Mouse (Mus musculus): ENCODE results near the gene Atg4d. TPM values are rescaled to one million over a fixed set of nuclear protein-coding genes. Genes with fewer than 3 reads are reported as not detected.
"Not testable (repeated sequence)": the region's sequence is repeated elsewhere in the genome, so short reads cannot be mapped to it uniquely, and the experiment has no call there.

The Atg4d gene
- total RNA-seq, 2 experiments from 2014 or later, result 26.3 to 31.0 TPM

GRCm38 (mm10) chr9:21305065-21305464 lies 40.0 kb downstream of the Atg4d start:
- DNase-seq, result no peak
- intact Hi-C loops (cut with DNase I), result no loop called here

- intact Hi-C loops (cut with DNase I), result no loop called here
- no peak for DNase-seq
Measured at GRCm38 (mm10) chr9:21309150-21309741, 44.2 kb downstream of the Atg4d start.

- intact Hi-C loops (cut with DNase I), result no loop called here
- no peak for DNase-seq
Measured at GRCm38 (mm10) chr9:21311695-21312094, 46.6 kb downstream of the Atg4d start.

GRCm38 (mm10) chr9:21312134-21312533 lies 47.0 kb downstream of the Atg4d start, which contains the start of gene Ap1m2:
Ap1m2 (minus strand) TSS chr9:21312337.
- no peak for DNase-seq
- intact Hi-C loops (cut with DNase I), result no loop called here

GRCm38 (mm10) chr9:21313394-21313793 lies 48.3 kb downstream of the Atg4d start:
- intact Hi-C loops (cut with DNase I), result no loop called here
- DNase-seq, result peak; percentile 89

- intact Hi-C loops (cut with DNase I), result no loop called here
- no peak for DNase-seq
Measured at GRCm38 (mm10) chr9:21314367-21315140, 49.5 kb downstream of the Atg4d start.

GRCm38 (mm10) chr9:21315421-21315820 lies 50.3 kb downstream of the Atg4d start:
- intact Hi-C loops (cut with DNase I), result no loop called here
- DNase-seq, result no peak

- intact Hi-C loops (cut with DNase I), result no loop called here
- DNase-seq, result no peak
Measured at GRCm38 (mm10) chr9:21316696-21317095, 51.6 kb downstream of the Atg4d start.

GRCm38 (mm10) chr9:21318792-21319191 lies 53.7 kb downstream of the Atg4d start:
- DNase-seq, result no peak
- intact Hi-C loops (cut with DNase I), result no loop called here

- no peak for DNase-seq
- intact Hi-C loops (cut with DNase I), result no loop called here
Measured at GRCm38 (mm10) chr9:21319503-21319902, 54.4 kb downstream of the Atg4d start.

GRCm38 (mm10) chr9:21320280-21320618 lies 55.2 kb downstream of the Atg4d start:
- no peak for DNase-seq
- intact Hi-C loops (cut with DNase I), result no loop called here

- intact Hi-C loops (cut with DNase I), result no loop called here
- peak; percentile 89 for DNase-seq
Measured at GRCm38 (mm10) chr9:21320619-21321512, 55.8 kb downstream of the Atg4d start, which contains the start of gene Slc44a2. Slc44a2 (plus strand) TSS chr9:21320698.

- intact Hi-C loops (cut with DNase I), result no loop called here
- DNase-seq, result no peak
Measured at GRCm38 (mm10) chr9:21321513-21321835, 56.4 kb downstream of the Atg4d start.

GRCm38 (mm10) chr9:21322211-21322916 lies 57.3 kb downstream of the Atg4d start:
- no peak for DNase-seq
- intact Hi-C loops (cut with DNase I), result no loop called here

GRCm38 (mm10) chr9:21322917-21323297 lies 57.8 kb downstream of the Atg4d start:
- DNase-seq; intact Hi-C loops (cut with DNase I): not testable (repeated sequence)

- intact Hi-C loops (cut with DNase I), result no loop called here
- no peak for DNase-seq
Measured at GRCm38 (mm10) chr9:21324269-21324668, 59.2 kb downstream of the Atg4d start.

Other genes starting within 250 kb of the Atg4d start
- gene Icam1, start 249.3 kb upstream of the Atg4d start, total RNA-seq (2021), result 1 to 10 TPM; 2.5 to 2.8 TPM
- not detected for gene Icam4, start 235.9 kb upstream of the Atg4d start, total RNA-seq (2021)
- 10 to 100 TPM; 28.1 to 41.3 TPM for gene Icam5, start 233.2 kb upstream of the Atg4d start, total RNA-seq (2021)
- gene Zglp1, start 198.2 kb upstream of the Atg4d start, total RNA-seq (2021), result not detected
- 1 to 10 TPM; 1.9 TPM for gene Gm49373, start 192.2 kb upstream of the Atg4d start, total RNA-seq (2021)
- gene Fdx1l, start 191.7 kb upstream of the Atg4d start, total RNA-seq (2021), result 10 to 100 TPM; 36.6 to 38.2 TPM
- 1 to 10 TPM; 3.3 to 4.1 TPM for gene Gm38431, start 173.3 kb upstream of the Atg4d start, total RNA-seq (2021)
- gene Raver1, start 173.3 kb upstream of the Atg4d start, total RNA-seq (2021), result 10 to 100 TPM; 36.8 to 37.9 TPM
- gene Tyk2, start 134.1 kb upstream of the Atg4d start, total RNA-seq (2021), result 10 to 100 TPM; 16.1 to 16.7 TPM
- gene Cdc37, start 115.3 kb upstream of the Atg4d start, total RNA-seq (2021), result 100 to 1,000 TPM; 125 TPM
- gene Pde4a, start 99.6 kb upstream of the Atg4d start, total RNA-seq (2021), result 10 to 100 TPM; 44.4 to 47.3 TPM
- 10 to 100 TPM; 49.0 to 50.8 TPM for gene Keap1, start 25.9 kb upstream of the Atg4d start, total RNA-seq (2021)
- gene S1pr5, start 16.9 kb upstream of the Atg4d start, total RNA-seq (2021), result 1 to 10 TPM; 2.5 to 2.8 TPM
- gene Kri1, start 22.7 kb downstream of the Atg4d start, total RNA-seq (2021), result 10 to 100 TPM; 46.7 to 49.2 TPM
- 10 to 100 TPM; 58.3 to 63.6 TPM for gene Cdkn2d, start 26.1 kb downstream of the Atg4d start, total RNA-seq (2021)
- 1 to 10 TPM; 1.3 to 3.7 TPM for gene Ap1m2, start 47.0 kb downstream of the Atg4d start, total RNA-seq (2021)
- 10 to 100 TPM; 69.9 to 71.5 TPM for gene Slc44a2, start 55.4 kb downstream of the Atg4d start, total RNA-seq (2021)
- 100 to 1,000 TPM; 170 to 172 TPM for gene Ilf3, start 102.6 kb downstream of the Atg4d start, total RNA-seq (2021)
- gene Qtrt1, start 146.5 kb downstream of the Atg4d start, total RNA-seq (2021), result 10 to 100 TPM; 38.2 to 41.0 TPM
- 10 to 100 TPM; 87.1 to 92.7 TPM for gene Dnm2, start 159.6 kb downstream of the Atg4d start, total RNA-seq (2021)
- gene Tmed1, start 245.0 kb downstream of the Atg4d start, total RNA-seq (2021), result 10 to 100 TPM; 18.6 to 19.1 TPM